Mouse (Mus musculus) liver, embryonic 14.5 days (tissue): ENCODE measurements around the gene Fryl. TPM values are rescaled to one million over a fixed set of nuclear protein-coding genes. Genes with fewer than 3 reads are reported as not detected.

ENCODE experiments used
- ATAC-seq: fragments of 200-750 bp; cut with Nextera tagmentation; 2 replicates; pipeline ENCODE4 v1.8.0; 2017; ENCODE audit warnings: moderate number of reproducible peaks, mild to moderate bottlenecking, moderate library complexity; ENCODE audit not compliant: insufficient read depth
- DNase-seq, 3 experiments: peaks; one replicate each; pipeline ENCODE4 v3.0.0-alpha.2; 2012 to 2013; ENCODE audit warnings: low read depth in 3 of 3, low spot score in 3 of 3
- H3K27ac ChIP-seq: fragments of 300-500 bp; sonication (generic); 2 replicates; pipeline ENCODE4 v1.5.1; 2014; ENCODE audit warnings: moderate library complexity, mild to moderate bottlenecking, control low read depth, inconsistent platforms
- H3K27me3 ChIP-seq: fragments of 300-500 bp; sonication (generic); 2 replicates; pipeline ENCODE4 v1.6.1; 2014; ENCODE audit warnings: mild to moderate bottlenecking, low read length, moderate library complexity; ENCODE audit not compliant: control insufficient read depth, insufficient read depth
- H3K36me3 ChIP-seq: fragments of 300-500 bp; sonication (generic); replicated peaks from 2 replicates; pipeline ENCODE4 v1.6.1; 2014; ENCODE audit warnings: low read depth; ENCODE audit not compliant: control insufficient read depth, insufficient read depth
- H3K4me1 ChIP-seq, 2 experiments: fragments of 200-500 bp in 1 of 2; fragments of 300-500 bp in 1 of 2; sonication (generic) in 1 of 2; replicated peaks; 2 replicates each; pipeline ENCODE4 v1.6.1; 2012 to 2014; ENCODE audit warnings: antibody characterized with exemption in 1 of 2, inconsistent platforms in 1 of 2, low read length in 1 of 2; ENCODE audit not compliant: control insufficient read depth in 2 of 2, insufficient read depth in 2 of 2
- H3K4me2 ChIP-seq: fragments of 300-500 bp; sonication (generic); 2 replicates; pipeline ENCODE4 v1.6.1; 2014; ENCODE audit warnings: low read depth, mild to moderate bottlenecking, control low read depth, moderate library complexity
- H3K4me3 ChIP-seq, 2 experiments: fragments of 200-500 bp in 1 of 2; fragments of 300-500 bp in 1 of 2; sonication (generic) in 1 of 2; 2 replicates each; pipeline ENCODE4 v1.5.1; 2012 to 2014; ENCODE audit warnings: low read depth in 2 of 2, low read length in 2 of 2, mild to moderate bottlenecking in 2 of 2, control low read depth in 1 of 2, inconsistent platforms in 1 of 2, moderate library complexity in 1 of 2; ENCODE audit not compliant: insufficient read depth in 1 of 2
- H3K9ac ChIP-seq: fragments of 300-500 bp; sonication (generic); replicated peaks from 2 replicates; pipeline ENCODE4 v1.6.1; 2014; ENCODE audit warnings: mild to moderate bottlenecking, control low read depth, moderate library complexity
- H3K9me3 ChIP-seq: fragments of 300-500 bp; sonication (generic); 2 replicates; pipeline ENCODE4 v1.6.1; 2016; ENCODE audit warnings: low read length, mixed read lengths; ENCODE audit not compliant: control insufficient read depth
- CTCF ChIP-seq: IDR thresholded peaks from 2 replicates; pipeline ENCODE4 v1.5.1; 2016; ENCODE audit warnings: antibody characterized with exemption, low read depth, control low read depth
- EP300 ChIP-seq: IDR thresholded peaks from 2 replicates; pipeline ENCODE4 v1.6.1; 2016; ENCODE audit warnings: antibody characterized with exemption, low read depth
- WGBS: fragments of 180-500 bp; shearing (Covaris S2); extraction: QIAGEN DNeasy Blood & Tissue Kit; methylation state at CpG from one replicate; pipeline ENCODE4 v1.1.7; 2014; ENCODE audit not compliant: insufficient replicate concordance; 5-methylcytosine and 5-hydroxymethylcytosine counted together
- polyA plus RNA-seq, 2 experiments: library from polyadenylated mRNA; depleted of rRNA in 1 of 2; stranded (reverse) in 1 of 2; unstranded in 1 of 2; fragments of >200 nt; fragmentation: Nextera tagmentation in 1 of 2; extraction: Ambion mirVana in 1 of 2; gene quantifications; 2 replicates each; pipeline versions ENCODE4 v1.2.1 to v1.2.3; 2012 to 2014

Gene Fryl
- polyA plus RNA-seq, 2 experiments = 22.1 to 41.8 TPM

DNA sequence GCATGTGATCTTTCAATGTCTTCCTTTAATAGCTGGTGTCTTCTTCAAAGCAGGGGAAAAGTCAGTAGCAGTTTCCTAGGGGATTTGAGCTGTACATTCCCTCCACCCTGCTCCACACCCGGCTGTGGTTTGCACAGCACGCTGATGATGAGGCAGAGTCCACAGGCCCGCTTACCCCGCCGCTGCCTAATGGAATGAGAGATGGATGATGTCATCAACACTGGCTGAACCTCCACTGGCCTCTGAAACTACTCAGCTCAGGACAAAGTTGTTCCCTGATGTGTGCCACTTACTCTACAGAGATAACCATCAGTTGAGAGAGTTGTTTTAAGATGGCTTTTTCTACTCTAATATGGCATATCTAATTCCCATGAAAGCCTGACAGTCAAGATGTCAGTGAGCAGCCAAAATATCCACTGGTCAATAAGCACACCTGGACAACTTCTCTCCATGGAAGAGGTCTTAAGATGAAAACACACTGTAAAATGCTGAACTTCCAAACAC, 87.6 kb downstream of the Fryl start:
- no peaks in the 10 kb centered on the region for H3K9me3 ChIP-seq
- H3K4me3 ChIP-seq = no peak overlapping the region
- no peak overlapping the region for H3K9ac ChIP-seq
- ATAC-seq (peak; percentile 64; the same call in 1 of the 2 replicates), DNase-seq (no peak)
- H3K36me3 ChIP-seq = no peaks in the 10 kb centered on the region
- TF ChIP-seq CTCF (no peak), EP300 (no peak)
- H3K4me2 ChIP-seq = no peak overlapping the region
- 57% methylated on average over 5 of the region's 5 CpGs for WGBS
- H3K4me1 ChIP-seq = peaks cover 4 to 5% of the 10 kb centered on the region in 2 experiments; a peak in 3 of 4 replicates
- H3K27ac ChIP-seq = no peak overlapping the region
- H3K27me3 ChIP-seq = no peaks in the 10 kb centered on the region

DNA sequence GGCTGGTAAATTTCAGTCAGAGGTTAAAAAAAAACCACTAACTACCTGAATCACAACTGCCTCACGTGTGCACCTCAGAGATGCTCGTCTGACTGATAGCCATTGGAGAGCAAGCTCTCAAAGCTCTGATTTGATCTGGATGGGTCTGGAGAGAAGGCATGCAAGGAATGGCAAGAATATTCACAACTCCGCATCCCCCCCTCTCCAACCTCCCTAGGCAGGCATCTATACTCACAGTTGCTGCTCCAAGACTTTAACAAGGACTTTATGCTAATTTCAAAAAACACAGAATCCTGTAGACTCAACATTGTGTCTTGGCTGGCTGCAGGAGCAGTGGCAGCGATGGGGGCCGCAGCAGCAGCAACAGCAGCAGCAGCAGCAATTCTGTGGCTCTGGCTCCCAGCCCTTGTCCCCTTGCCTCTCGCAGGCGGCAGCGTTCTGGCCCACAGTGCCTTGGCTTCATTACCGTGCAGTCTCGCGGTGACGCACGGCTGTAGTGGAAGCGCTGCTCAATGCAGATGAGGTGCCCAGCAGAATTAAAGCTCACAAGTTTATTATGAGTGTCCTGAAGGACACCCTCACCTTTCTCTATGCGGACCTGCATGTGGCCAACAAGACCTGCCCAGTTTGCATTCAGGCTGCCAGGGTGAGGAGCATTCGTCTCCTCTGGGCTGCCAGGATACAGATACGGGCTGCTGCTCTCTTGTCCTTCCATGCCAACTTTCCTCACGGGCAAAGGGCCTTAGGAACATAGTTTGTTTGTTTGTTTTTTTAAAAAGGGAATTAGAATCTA, 88.2 kb downstream of the Fryl start:
- 87% methylated on average over 18 of the region's 18 CpGs for WGBS
- no peak overlapping the region for H3K4me2 ChIP-seq
- H3K9me3 ChIP-seq = no peaks in the 10 kb centered on the region
- peaks cover 4 to 5% of the 10 kb centered on the region in 2 experiments; a peak in 3 of 4 replicates for H3K4me1 ChIP-seq
- H3K27ac ChIP-seq = no peak overlapping the region
- H3K9ac ChIP-seq = no peak overlapping the region
- no peaks in the 10 kb centered on the region for H3K36me3 ChIP-seq
- no peak overlapping the region for H3K4me3 ChIP-seq
- no peaks in the 10 kb centered on the region for H3K27me3 ChIP-seq
- no peak for TF ChIP-seq EP300
- TF ChIP-seq CTCF = no peak
- DNase-seq = no peak
- ATAC-seq = no peak

DNA sequence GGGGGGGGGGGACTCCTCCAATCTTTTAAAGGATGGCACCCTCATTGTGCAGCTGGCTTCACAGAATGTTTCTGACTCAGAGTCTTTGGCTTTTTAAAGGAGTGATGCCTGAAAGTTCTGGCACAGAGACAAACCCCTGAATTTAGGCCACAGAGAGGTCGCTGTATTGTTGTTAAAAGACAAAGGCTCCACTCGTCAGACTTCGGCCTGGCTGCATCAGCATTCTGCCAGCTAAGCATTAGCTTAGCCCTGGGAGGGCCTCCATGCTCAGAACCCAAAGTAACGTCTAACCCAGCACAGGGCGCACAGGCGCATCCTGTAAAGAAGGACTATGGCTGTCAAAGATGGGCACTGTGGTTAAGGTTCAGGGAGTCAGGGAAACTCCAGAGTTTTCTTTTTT, 92.4 kb downstream of the Fryl start:
- ATAC-seq = no peak

GRCm38 (mm10) chr5:73162492-73162891, 93.9 kb downstream of the Fryl start:
- Histone ChIP-seq H3K4me2 (no peak overlapping the region), H3K9ac (no peak overlapping the region), H3K36me3 (no peaks in the 10 kb centered on the region), H3K9me3 (no peaks in the 10 kb centered on the region), H3K27me3 (no peaks in the 10 kb centered on the region), H3K4me3 (no peak overlapping the region), H3K4me1 (no peaks in the 10 kb centered on the region), H3K27ac (no peak overlapping the region)
- ATAC-seq (no peak), DNase-seq (no peak)
- WGBS = 83% methylated on average over 2 of the region's 2 CpGs
- TF ChIP-seq CTCF = no peak

More for the DNA sequence above, 92.4 kb downstream of the Fryl start:
- Histone ChIP-seq H3K9ac (no peak overlapping the region), H3K36me3 (no peaks in the 10 kb centered on the region), H3K27ac (no peak overlapping the region), H3K4me1 (no peaks in the 10 kb centered on the region; a peak in 1 of 4 replicates), H3K4me2 (no peak overlapping the region), H3K9me3 (no peaks in the 10 kb centered on the region), H3K27me3 (no peaks in the 10 kb centered on the region), H3K4me3 (no peak overlapping the region)
- DNase-seq = no peak
- TF ChIP-seq EP300 = no peak
- TF ChIP-seq CTCF = no peak
- 81% methylated on average over 6 of the region's 6 CpGs for WGBS

- Histone ChIP-seq H3K27ac (no peak overlapping the region), H3K4me3 (no peak overlapping the region), H3K4me2 (no peak overlapping the region), H3K4me1 (peaks cover 3 to 9% of the 10 kb centered on the region in 2 experiments; a peak in 3 of 4 replicates), H3K9me3 (no peaks in the 10 kb centered on the region), H3K9ac (no peak overlapping the region), H3K27me3 (no peaks in the 10 kb centered on the region), H3K36me3 (no peaks in the 10 kb centered on the region)
- 91% methylated on average over 9 of the region's 9 CpGs for WGBS
- TF ChIP-seq CTCF = no peak
- TF ChIP-seq EP300 = no peak
- no peak for DNase-seq
- no peak for ATAC-seq
Observed at GRCm38 (mm10) chr5:73160440-73160839, 96.0 kb downstream of the Fryl start.
